ENCODE assay signal across 8 mouse cellular contexts in the genomic region with DNA sequence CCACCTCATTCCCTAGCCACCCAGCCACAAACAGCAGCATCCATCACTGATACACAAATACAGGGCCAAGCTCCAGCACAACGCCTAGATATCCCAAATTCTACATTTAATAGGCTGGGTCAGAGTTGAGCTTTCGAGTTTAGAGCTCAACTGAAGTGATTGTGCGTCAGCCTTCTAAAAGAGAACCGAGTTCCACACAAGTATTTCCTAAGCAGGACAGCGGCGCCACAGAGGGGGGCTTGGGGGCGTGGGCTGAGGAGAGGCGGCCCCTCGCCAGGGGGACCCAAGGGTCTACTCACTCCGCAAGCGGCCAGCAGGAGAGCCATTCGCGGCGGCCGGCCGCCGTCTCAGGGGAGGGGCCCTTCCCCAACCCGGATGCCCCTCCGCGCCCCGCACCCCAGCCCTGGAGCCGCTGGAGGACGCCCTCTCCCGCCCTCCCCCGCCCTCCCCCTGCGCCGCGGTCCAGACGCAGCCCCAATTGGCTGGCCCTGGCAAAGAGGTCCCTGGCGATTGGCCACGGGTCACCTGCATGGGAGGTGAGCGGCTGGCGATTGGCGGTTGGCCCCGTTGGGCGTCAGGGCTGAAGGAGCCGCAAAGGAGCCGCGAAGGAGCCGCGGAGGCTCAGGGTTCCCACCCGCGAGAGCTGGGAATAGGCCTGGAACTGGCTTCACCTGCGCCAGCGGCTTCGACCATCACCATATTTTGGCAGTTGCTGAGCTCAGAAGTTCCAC.
A peak's percentile ranks its signal among the peaks of the same experiment; 100 is the strongest.
DNase-seq lines count a peak whose midpoint lies in the region; ATAC-seq lines count a peak whose summit lies in the region.

No protein-coding gene starts in this region.

- WGBS in hindbrain, embryonic 14.5 days, result under 1% methylated on average over 37 of the region's 46 CpGs

- no peaks in the 10 kb centered on the region for H3K9me3 ChIP-seq in hindbrain, embryonic 14.5 days (ENCODE audit: control insufficient read depth, low read length)

- peak overlapping the region; percentile 52 for H3K4me2 ChIP-seq in hindbrain, embryonic 14.5 days (replicated peaks)

- peak overlapping the region; percentile 47 for H3K4me3 ChIP-seq in hindbrain, embryonic 14.5 days (replicated peaks; ENCODE audit: low read length)

- H3K27ac ChIP-seq in hindbrain, embryonic 14.5 days, result peak overlapping the region; percentile 57

- DNase-seq in R1 (ENCODE audit: low read depth, low spot score), result peak; percentile 96
- peak; percentile 97 to 99 for DNase-seq in cerebellum, postnatal 25 days
- peak; percentile 59 for DNase-seq in frontal cortex, postnatal 25 days (ENCODE audit: low spot score in 2 of 2)
- peak; percentile 79 for DNase-seq in hindbrain, embryonic 14.5 days (ENCODE audit: low spot score)
- DNase-seq in layer of hippocampus, postnatal 36 days, result peak; percentile 55 to 62
- DNase-seq in lung, postnatal 36 days, result peak; percentile 96
- peak; percentile 95 for DNase-seq in retina, postnatal 1 day
- DNase-seq in urinary bladder, adult 18-20 months (ENCODE audit: low spot score in 2 of 2), result peak; percentile 78 to 89

- peaks cover 16% of the 10 kb centered on the region for H3K4me1 ChIP-seq in hindbrain, embryonic 14.5 days (replicated peaks; ENCODE audit: control insufficient read depth, insufficient read depth, low read length)

- peak overlapping the region; percentile 48 for H3K9ac ChIP-seq in hindbrain, embryonic 14.5 days

- H3K36me3 ChIP-seq in hindbrain, embryonic 14.5 days (replicated peaks; ENCODE audit: control insufficient read depth, insufficient read depth), result no peaks in the 10 kb centered on the region

- ATAC-seq in hindbrain, embryonic 14.5 days (ENCODE audit: low FRiP score), result peak; percentile 97

- H3K27me3 ChIP-seq in hindbrain, embryonic 14.5 days (ENCODE audit: control insufficient read depth, insufficient read depth, low read length), result no peaks in the 10 kb centered on the region

Comparison
In these comparisons a context has a peak if more than half of its experiments do, and no peak if none do; other contexts are left out.
1. Peak in every context shown above with its lines: DNase-seq, ATAC-seq, H3K4me3 ChIP-seq and H3K27ac ChIP-seq.